Mouse (Mus musculus) lung, embryonic 15.5 days (tissue): ENCODE results near the gene 4930402H24Rik. TPM values are rescaled to one million over a fixed set of nuclear protein-coding genes. Genes with fewer than 3 reads are reported as not detected.

Source experiments
- ATAC-seq: fragments of 200-750 bp; cut with Nextera tagmentation; 2 replicates; pipeline ENCODE4 v1.8.0; 2017; ENCODE audit warnings: moderate number of reproducible peaks, borderline replicate concordance; ENCODE audit not compliant: low FRiP score, low TSS enrichment; ENCODE audit errors: extremely low read depth
- H3K27ac ChIP-seq: fragments of 300-500 bp; sonication (generic); 2 replicates; pipeline ENCODE4 v1.5.1; 2015; ENCODE audit warnings: moderate library complexity, mild to moderate bottlenecking, inconsistent platforms
- H3K27me3 ChIP-seq: fragments of 300-500 bp; sonication (generic); 2 replicates; pipeline ENCODE4 v1.6.1; 2015; ENCODE audit warnings: inconsistent platforms
- H3K36me3 ChIP-seq: fragments of 300-500 bp; sonication (generic); 2 replicates; pipeline ENCODE4 v1.6.1; 2015; ENCODE audit warnings: inconsistent platforms
- H3K4me1 ChIP-seq: fragments of 300-500 bp; sonication (generic); 2 replicates; pipeline ENCODE4 v1.6.1; 2015; ENCODE audit warnings: inconsistent platforms
- H3K4me2 ChIP-seq: fragments of 300-500 bp; sonication (generic); 2 replicates; pipeline ENCODE4 v1.6.1; 2015; ENCODE audit warnings: inconsistent platforms, mild to moderate bottlenecking, moderate library complexity
- H3K4me3 ChIP-seq: fragments of 300-500 bp; sonication (generic); 2 replicates; pipeline ENCODE4 v1.5.1; 2015; ENCODE audit warnings: mild to moderate bottlenecking, inconsistent platforms
- H3K9ac ChIP-seq: fragments of 300-500 bp; sonication (generic); 2 replicates; pipeline ENCODE4 v1.6.1; 2015; ENCODE audit warnings: inconsistent platforms
- H3K9me3 ChIP-seq: fragments of 300-500 bp; sonication (generic); 2 replicates; pipeline ENCODE4 v1.6.1; 2016; ENCODE audit warnings: inconsistent platforms
- WGBS: fragments of 180-500 bp; shearing (Covaris S2); methylation state at CpG from one replicate; pipeline ENCODE4 v1.1.7; 2015; 5-methylcytosine and 5-hydroxymethylcytosine counted together
- polyA plus RNA-seq: library from polyadenylated mRNA; unstranded; fragments of >200 nt; fragmentation: Nextera tagmentation; extraction: Ambion mirVana; gene quantifications from 2 replicates; pipeline ENCODE4 v1.2.1, GENCODE M21; 2015

Gene 4930402H24Rik
- polyA plus RNA-seq, 1 experiment from 2014 or later: 29.0 TPM

GRCm38 (mm10) chr2:130795731-130796130 lies 110.5 kb downstream of the 4930402H24Rik start:
- Histone ChIP-seq H3K4me1 (no peaks in the 10 kb centered on the region), H3K4me3 (no peak overlapping the region), H3K4me2 (no peak overlapping the region), H3K27me3 (no peaks in the 10 kb centered on the region), H3K9ac (no peak overlapping the region), H3K27ac (no peak overlapping the region), H3K36me3 (peaks cover 12% of the 10 kb centered on the region), H3K9me3 (no peaks in the 10 kb centered on the region)
- ATAC-seq: no peak
- WGBS: 87% methylated on average over 8 of the region's 8 CpGs

GRCm38 (mm10) chr2:130791722-130792121 lies 114.5 kb downstream of the 4930402H24Rik start:
- no peaks in the 10 kb centered on the region for H3K9me3 ChIP-seq
- no peaks in the 10 kb centered on the region for H3K4me1 ChIP-seq
- no peak overlapping the region for H3K4me2 ChIP-seq
- no peak overlapping the region for H3K4me3 ChIP-seq
- no peak overlapping the region for H3K27ac ChIP-seq
- peaks cover 23% of the 10 kb centered on the region for H3K36me3 ChIP-seq
- no peak for ATAC-seq
- no peaks in the 10 kb centered on the region for H3K27me3 ChIP-seq
- H3K9ac ChIP-seq: no peak overlapping the region
- WGBS: 96% methylated on average over 7 of the region's 7 CpGs

GRCm38 (mm10) chr2:130789642-130790041 lies 116.6 kb downstream of the 4930402H24Rik start:
- Histone ChIP-seq H3K27me3 (no peaks in the 10 kb centered on the region), H3K36me3 (peaks cover 24% of the 10 kb centered on the region), H3K4me1 (no peaks in the 10 kb centered on the region), H3K4me3 (no peak overlapping the region), H3K9ac (no peak overlapping the region), H3K27ac (no peak overlapping the region), H3K9me3 (no peaks in the 10 kb centered on the region), H3K4me2 (no peak overlapping the region)
- no peak for ATAC-seq
- 92% methylated on average over 6 of the region's 6 CpGs for whole genome bisulfite sequencing

- H3K36me3 ChIP-seq: peaks cover 27% of the 10 kb centered on the region
These were observed 117.2 kb downstream of the 4930402H24Rik start for GRCm38 (mm10) chr2:130789039-130789438.

GRCm38 (mm10) chr2:130784939-130785338 lies 121.3 kb downstream of the 4930402H24Rik start:
- WGBS: 49% methylated on average over 3 of the region's 3 CpGs

More at GRCm38 (mm10) chr2:130789039-130789438, 117.2 kb downstream of the 4930402H24Rik start:
- no peak overlapping the region for H3K4me3 ChIP-seq
- no peaks in the 10 kb centered on the region for H3K27me3 ChIP-seq
- no peak overlapping the region for H3K27ac ChIP-seq
- no peak for ATAC-seq
- H3K4me1 ChIP-seq: no peaks in the 10 kb centered on the region
- WGBS: 82% methylated on average over 8 of the region's 8 CpGs
- H3K9me3 ChIP-seq: no peaks in the 10 kb centered on the region
- H3K4me2 ChIP-seq: no peak overlapping the region
- no peak overlapping the region for H3K9ac ChIP-seq

GRCm38 (mm10) chr2:130780615-130781303 lies 125.4 kb downstream of the 4930402H24Rik start:
- no peak; the same call in 1 of the 2 replicates for ATAC-seq

More at GRCm38 (mm10) chr2:130784939-130785338, 121.3 kb downstream of the 4930402H24Rik start:
- Histone ChIP-seq H3K9me3 (no peaks in the 10 kb centered on the region), H3K4me2 (no peak overlapping the region), H3K27ac (no peak overlapping the region), H3K36me3 (peaks cover 28% of the 10 kb centered on the region), H3K4me1 (no peaks in the 10 kb centered on the region), H3K4me3 (no peak overlapping the region), H3K27me3 (no peaks in the 10 kb centered on the region), H3K9ac (no peak overlapping the region)
- ATAC-seq: no peak

GRCm38 (mm10) chr2:130779935-130780334 lies 126.3 kb downstream of the 4930402H24Rik start:
- Histone ChIP-seq H3K4me3 (no peak overlapping the region), H3K9me3 (no peaks in the 10 kb centered on the region), H3K27me3 (no peaks in the 10 kb centered on the region), H3K4me2 (no peak overlapping the region), H3K4me1 (no peaks in the 10 kb centered on the region), H3K27ac (no peak overlapping the region), H3K36me3 (peaks cover 30% of the 10 kb centered on the region), H3K9ac (no peak overlapping the region)
- WGBS: 61% methylated on average over 1 of the region's 1 CpGs
- no peak for ATAC-seq

More at GRCm38 (mm10) chr2:130780615-130781303, 125.4 kb downstream of the 4930402H24Rik start:
- no peak overlapping the region for H3K9ac ChIP-seq
- H3K36me3 ChIP-seq: peaks cover 22% of the 10 kb centered on the region
- H3K4me2 ChIP-seq: no peak overlapping the region
- no peaks in the 10 kb centered on the region for H3K9me3 ChIP-seq
- no peaks in the 10 kb centered on the region for H3K4me1 ChIP-seq
- H3K4me3 ChIP-seq: no peak overlapping the region
- WGBS: 30% methylated on average over 2 of the region's 2 CpGs
- no peak overlapping the region for H3K27ac ChIP-seq
- no peaks in the 10 kb centered on the region for H3K27me3 ChIP-seq

GRCm38 (mm10) chr2:130776610-130777009 lies 129.6 kb downstream of the 4930402H24Rik start:
- ATAC-seq: no peak
- Histone ChIP-seq H3K4me1 (no peaks in the 10 kb centered on the region), H3K9me3 (no peaks in the 10 kb centered on the region), H3K36me3 (peaks cover 21% of the 10 kb centered on the region), H3K4me2 (no peak overlapping the region), H3K27ac (no peak overlapping the region), H3K9ac (no peak overlapping the region), H3K4me3 (no peak overlapping the region), H3K27me3 (no peaks in the 10 kb centered on the region)
- WGBS: 59% methylated on average over 7 of the region's 7 CpGs

- Histone ChIP-seq H3K4me2 (no peak overlapping the region), H3K9ac (no peak overlapping the region), H3K4me3 (no peak overlapping the region), H3K27me3 (no peaks in the 10 kb centered on the region), H3K4me1 (no peaks in the 10 kb centered on the region), H3K27ac (no peak overlapping the region), H3K36me3 (peaks cover 43% of the 10 kb centered on the region; the same call in 1 of the 2 replicates), H3K9me3 (no peaks in the 10 kb centered on the region)
- 47% methylated on average over 2 of the region's 2 CpGs for WGBS
- no peak for ATAC-seq
These were observed 138.7 kb downstream of the 4930402H24Rik start for GRCm38 (mm10) chr2:130767483-130767882.

GRCm38 (mm10) chr2:130765396-130765795 lies 140.8 kb downstream of the 4930402H24Rik start:
- no peaks in the 10 kb centered on the region for H3K9me3 ChIP-seq
- H3K4me2 ChIP-seq: no peak overlapping the region
- no peak overlapping the region for H3K27ac ChIP-seq
- H3K27me3 ChIP-seq: no peaks in the 10 kb centered on the region
- H3K36me3 ChIP-seq: peaks cover 50% of the 10 kb centered on the region
- H3K4me1 ChIP-seq: no peaks in the 10 kb centered on the region
- WGBS: 84% methylated on average over 3 of the region's 3 CpGs
- no peak overlapping the region for H3K4me3 ChIP-seq
- H3K9ac ChIP-seq: no peak overlapping the region
- no peak for ATAC-seq

- no peaks in the 10 kb centered on the region for H3K9me3 ChIP-seq
- no peak overlapping the region for H3K9ac ChIP-seq
- no peaks in the 10 kb centered on the region for H3K4me1 ChIP-seq
- H3K4me2 ChIP-seq: no peak overlapping the region
- no peak overlapping the region for H3K4me3 ChIP-seq
- H3K27ac ChIP-seq: no peak overlapping the region
- WGBS: 80% methylated on average over 6 of the region's 6 CpGs
- peaks cover 36% of the 10 kb centered on the region for H3K36me3 ChIP-seq
- ATAC-seq: no peak
- H3K27me3 ChIP-seq: no peaks in the 10 kb centered on the region
These were observed 145.3 kb downstream of the 4930402H24Rik start for GRCm38 (mm10) chr2:130760876-130761275.

- Histone ChIP-seq H3K4me3 (no peak overlapping the region), H3K36me3 (peaks cover 9% of the 10 kb centered on the region), H3K9me3 (no peaks in the 10 kb centered on the region), H3K9ac (no peak overlapping the region), H3K27ac (no peak overlapping the region), H3K27me3 (no peaks in the 10 kb centered on the region), H3K4me1 (no peaks in the 10 kb centered on the region), H3K4me2 (no peak overlapping the region)
- no peak for ATAC-seq
- 55% methylated on average over 7 of the region's 7 CpGs for WGBS
These were observed 151.1 kb downstream of the 4930402H24Rik start for GRCm38 (mm10) chr2:130755061-130755607.
